Mouse (Mus musculus): Measurements from ENCODE around the gene Ubox5. TPM values are rescaled to one million over a fixed set of nuclear protein-coding genes. Genes with fewer than 3 reads are reported as not detected.

Gene Ubox5
- polyA plus RNA-seq, 1 experiment = 3.6 TPM

GRCm38 (mm10) chr2:130575873-130576272, 54.0 kb downstream of the Ubox5 start, which contains the start of gene Oxt:
Gene Oxt, plus strand, starts transcription at chr2:130576173.
- Histone ChIP-seq H3K4me1 (ENCODE audit: control insufficient read depth, insufficient read depth, insufficient read length, low read length) (no peaks in the 10 kb centered on the region), H3K27ac (replicated peaks; ENCODE audit: low read depth, low read length) (no peak within 1 kb of the TSS), H3K4me3 (ENCODE audit: insufficient read depth, low read depth, low read length) (peak within 1 kb of the TSS; percentile 22; the same call in 1 of the 2 replicates)

GRCm38 (mm10) chr2:130574960-130575359, 54.9 kb downstream of the Ubox5 start:
- no peaks in the 10 kb centered on the region for H3K4me1 ChIP-seq (ENCODE audit: control insufficient read depth, insufficient read depth, insufficient read length, low read length)
- no peak overlapping the region for H3K27ac ChIP-seq (replicated peaks; ENCODE audit: low read depth, low read length)
- no peak overlapping the region for H3K4me3 ChIP-seq (ENCODE audit: insufficient read depth, low read depth, low read length)

GRCm38 (mm10) chr2:130569926-130570325, 59.9 kb downstream of the Ubox5 start:
- 0 out of 2 replicates have a peak, but pooled peaks cover under 1% of the 10 kb centered on the region for H3K4me1 ChIP-seq (ENCODE audit: control insufficient read depth, insufficient read depth, insufficient read length, low read length)
- no peak overlapping the region for H3K4me3 ChIP-seq (ENCODE audit: insufficient read depth, low read depth, low read length)
- no peak overlapping the region for H3K27ac ChIP-seq (replicated peaks; ENCODE audit: low read depth, low read length)

- Histone ChIP-seq H3K27ac (replicated peaks; ENCODE audit: low read depth, low read length) (no peak overlapping the region), H3K4me3 (ENCODE audit: insufficient read depth, low read depth, low read length) (no peak overlapping the region)
Measured at GRCm38 (mm10) chr2:130568921-130569320, 60.9 kb downstream of the Ubox5 start.

GRCm38 (mm10) chr2:130564983-130565382, 64.9 kb downstream of the Ubox5 start:
- H3K27ac ChIP-seq (replicated peaks; ENCODE audit: low read depth, low read length) = no peak overlapping the region
- peaks cover 8% of the 10 kb centered on the region; the same call in 1 of the 2 replicates for H3K4me1 ChIP-seq (ENCODE audit: control insufficient read depth, insufficient read depth, insufficient read length, low read length)
- peak overlapping the region; percentile 72 for H3K4me3 ChIP-seq (ENCODE audit: insufficient read depth, low read depth, low read length)

More at GRCm38 (mm10) chr2:130568921-130569320, 60.9 kb downstream of the Ubox5 start:
- H3K4me1 ChIP-seq (ENCODE audit: control insufficient read depth, insufficient read depth, insufficient read length, low read length) = peaks cover 5% of the 10 kb centered on the region; the same call in 1 of the 2 replicates

- H3K4me3 ChIP-seq (ENCODE audit: insufficient read depth, low read depth, low read length) = peak overlapping the region; percentile 72
- H3K27ac ChIP-seq (replicated peaks; ENCODE audit: low read depth, low read length) = no peak overlapping the region
- H3K4me1 ChIP-seq (ENCODE audit: control insufficient read depth, insufficient read depth, insufficient read length, low read length) = peaks cover 8% of the 10 kb centered on the region; the same call in 1 of the 2 replicates
Measured at GRCm38 (mm10) chr2:130564063-130564462, 65.8 kb downstream of the Ubox5 start.

GRCm38 (mm10) chr2:130563212-130564055, 66.4 kb downstream of the Ubox5 start, which contains the start of gene Mrps26:
Gene Mrps26, plus strand, starts transcription at chr2:130563742.
- Histone ChIP-seq H3K27ac (replicated peaks; ENCODE audit: low read depth, low read length) (peak within 1 kb of the TSS; percentile 38), H3K4me3 (ENCODE audit: insufficient read depth, low read depth, low read length) (peak within 1 kb of the TSS; percentile 72), H3K4me1 (ENCODE audit: control insufficient read depth, insufficient read depth, insufficient read length, low read length) (peaks cover 8% of the 10 kb centered on the region; the same call in 1 of the 2 replicates)

- H3K27ac ChIP-seq (replicated peaks; ENCODE audit: low read depth, low read length) = no peak overlapping the region
- H3K4me3 ChIP-seq (ENCODE audit: insufficient read depth, low read depth, low read length) = no peak overlapping the region
- H3K4me1 ChIP-seq (ENCODE audit: control insufficient read depth, insufficient read depth, insufficient read length, low read length) = 0 out of 2 replicates have a peak, but pooled peaks cover 3% of the 10 kb centered on the region
Measured at GRCm38 (mm10) chr2:130558015-130558414, 71.8 kb downstream of the Ubox5 start.

- no peak overlapping the region for H3K4me3 ChIP-seq (ENCODE audit: insufficient read depth, low read depth, low read length)
- no peak overlapping the region for H3K27ac ChIP-seq (replicated peaks; ENCODE audit: low read depth, low read length)
- H3K4me1 ChIP-seq (ENCODE audit: control insufficient read depth, insufficient read depth, insufficient read length, low read length) = no peaks in the 10 kb centered on the region
Measured at GRCm38 (mm10) chr2:130557462-130557861, 72.4 kb downstream of the Ubox5 start.

- no peak overlapping the region for H3K4me3 ChIP-seq (ENCODE audit: insufficient read depth, low read depth, low read length)
- no peak overlapping the region for H3K27ac ChIP-seq (replicated peaks; ENCODE audit: low read depth, low read length)
- H3K4me1 ChIP-seq (ENCODE audit: control insufficient read depth, insufficient read depth, insufficient read length, low read length) = no peaks in the 10 kb centered on the region
Measured at GRCm38 (mm10) chr2:130556292-130556691, 73.5 kb downstream of the Ubox5 start.

GRCm38 (mm10) chr2:130554841-130555240, 75.0 kb downstream of the Ubox5 start:
- no peak overlapping the region for H3K4me3 ChIP-seq (ENCODE audit: insufficient read depth, low read depth, low read length)
- H3K4me1 ChIP-seq (ENCODE audit: control insufficient read depth, insufficient read depth, insufficient read length, low read length) = no peaks in the 10 kb centered on the region
- no peak overlapping the region for H3K27ac ChIP-seq (replicated peaks; ENCODE audit: low read depth, low read length)

- no peaks in the 10 kb centered on the region for H3K4me1 ChIP-seq (ENCODE audit: control insufficient read depth, insufficient read depth, insufficient read length, low read length)
- H3K4me3 ChIP-seq (ENCODE audit: insufficient read depth, low read depth, low read length) = no peak overlapping the region
- no peak overlapping the region for H3K27ac ChIP-seq (replicated peaks; ENCODE audit: low read depth, low read length)
Measured at GRCm38 (mm10) chr2:130546957-130547356, 82.9 kb downstream of the Ubox5 start.

- no peaks in the 10 kb centered on the region for H3K4me1 ChIP-seq (ENCODE audit: control insufficient read depth, insufficient read depth, insufficient read length, low read length)
- no peak overlapping the region for H3K27ac ChIP-seq (replicated peaks; ENCODE audit: low read depth, low read length)
- no peak overlapping the region for H3K4me3 ChIP-seq (ENCODE audit: insufficient read depth, low read depth, low read length)
Measured at GRCm38 (mm10) chr2:130540266-130540665, 89.6 kb downstream of the Ubox5 start.

All from brown adipose tissue, adult 24 weeks (tissue).